Mouse (Mus musculus) bone marrow macrophage, adult 2 months (primary cell): Measurements from ENCODE around the gene St8sia1.

Experiments used
- CTCF ChIP-seq: IDR thresholded peaks from 2 replicates; pipeline ENCODE4 v1.5.1; 2012; ENCODE audit warnings: low read depth, mild to moderate bottlenecking, low read length, moderate library complexity
- POLR2A ChIP-seq: IDR thresholded peaks from 2 replicates; pipeline ENCODE4 v1.6.1; 2012; ENCODE audit warnings: mild to moderate bottlenecking, low read depth, low read length, borderline replicate concordance

GRCm38 (mm10) chr6:142893716-142894115 is 70.5 kb downstream of the St8sia1 start:
- no peak for TF ChIP-seq CTCF
- no peak for TF ChIP-seq POLR2A
